Mouse (Mus musculus) forebrain, embryonic 11.5 days (tissue): ENCODE measurements at regions not wholly inside any gene's neighbourhood (a gene's known extent, or its start where the extent isn't known, plus 50 kb on each side); places are given as distances from the start of the nearest gene placed in this dataset.

Experiments used
- ATAC-seq: fragments of 200-750 bp; cut with Nextera tagmentation; replicated peaks from 2 replicates; pipeline ENCODE4 v1.8.0; 2017; ENCODE audit warnings: moderate TSS enrichment; ENCODE audit not compliant: low FRiP score
- DNase-seq: peaks from one replicate; pipeline ENCODE4 v3.0.0-alpha.2; 2017; ENCODE audit warnings: low spot score
- H3K27ac ChIP-seq: fragments of 300-500 bp; sonication (generic); 2 replicates; pipeline ENCODE4 v1.5.1; 2014; ENCODE audit warnings: low read depth, low read length
- H3K27me3 ChIP-seq: fragments of 300-500 bp; sonication (generic); 2 replicates; pipeline ENCODE4 v1.6.1; 2014; ENCODE audit warnings: mild to moderate bottlenecking, low read length, mixed read lengths; ENCODE audit not compliant: control insufficient read depth, insufficient read depth
- H3K36me3 ChIP-seq: fragments of 300-500 bp; sonication (generic); 2 replicates; pipeline ENCODE4 v1.6.1; 2014; ENCODE audit warnings: mild to moderate bottlenecking, low read length, moderate library complexity, mixed read lengths; ENCODE audit not compliant: control insufficient read depth, insufficient read depth
- H3K4me1 ChIP-seq: fragments of 300-500 bp; sonication (generic); replicated peaks from 2 replicates; pipeline ENCODE4 v1.6.1; 2014; ENCODE audit warnings: low read length, mixed read lengths; ENCODE audit not compliant: control insufficient read depth, insufficient read depth
- H3K4me2 ChIP-seq: fragments of 300-500 bp; sonication (generic); 2 replicates; pipeline ENCODE4 v1.6.1; 2014; ENCODE audit warnings: low read depth, mild to moderate bottlenecking, low read length, moderate library complexity, mixed read lengths; ENCODE audit not compliant: severe bottlenecking
- H3K4me3 ChIP-seq: fragments of 300-500 bp; sonication (generic); 2 replicates; pipeline ENCODE4 v1.5.1; 2014; ENCODE audit warnings: low read depth, low read length
- H3K9ac ChIP-seq: fragments of 300-500 bp; sonication (generic); 2 replicates; pipeline ENCODE4 v1.6.1; 2014; ENCODE audit warnings: low read length
- H3K9me3 ChIP-seq: fragments of 300-500 bp; sonication (generic); 2 replicates; pipeline ENCODE4 v1.6.1; 2016; ENCODE audit warnings: low read length, mixed read lengths; ENCODE audit not compliant: control insufficient read depth
- WGBS: fragments of 180-500 bp; shearing (Covaris S2); extraction: QIAGEN DNeasy Blood & Tissue Kit; methylation state at CpG from one replicate; pipeline ENCODE4 v1.1.7; 2014; 5-methylcytosine and 5-hydroxymethylcytosine counted together

DNA sequence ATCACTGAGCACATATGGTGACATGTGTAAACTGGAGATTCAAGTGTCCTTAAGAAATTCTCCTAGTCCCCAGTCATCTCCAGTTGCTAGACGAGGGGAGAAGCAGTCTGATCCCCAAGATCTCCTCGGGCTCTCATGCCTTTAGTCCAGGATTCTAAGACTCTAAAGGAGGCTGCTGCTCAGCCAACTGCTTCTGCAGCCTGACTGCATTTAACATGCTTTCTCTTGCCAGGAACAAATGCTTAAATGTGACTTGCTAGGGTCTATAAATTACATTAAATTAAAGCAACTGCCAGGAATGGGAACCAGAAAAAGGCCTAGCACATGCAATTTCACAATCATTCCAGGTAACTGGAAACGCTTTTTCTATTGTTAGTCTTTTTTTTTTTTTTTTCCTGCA is 599.8 kb upstream of the Gcfc2 start:
- Histone ChIP-seq H3K27ac (no peak overlapping the region), H3K4me1 (no peaks in the 10 kb centered on the region), H3K4me3 (no peak overlapping the region), H3K36me3 (no peaks in the 10 kb centered on the region), H3K27me3 (no peaks in the 10 kb centered on the region), H3K9ac (no peak overlapping the region), H3K9me3 (no peaks in the 10 kb centered on the region), H3K4me2 (no peak overlapping the region)
- ATAC-seq (no peak), DNase-seq (no peak)
- WGBS = 81% methylated on average over 3 of the region's 3 CpGs

DNA sequence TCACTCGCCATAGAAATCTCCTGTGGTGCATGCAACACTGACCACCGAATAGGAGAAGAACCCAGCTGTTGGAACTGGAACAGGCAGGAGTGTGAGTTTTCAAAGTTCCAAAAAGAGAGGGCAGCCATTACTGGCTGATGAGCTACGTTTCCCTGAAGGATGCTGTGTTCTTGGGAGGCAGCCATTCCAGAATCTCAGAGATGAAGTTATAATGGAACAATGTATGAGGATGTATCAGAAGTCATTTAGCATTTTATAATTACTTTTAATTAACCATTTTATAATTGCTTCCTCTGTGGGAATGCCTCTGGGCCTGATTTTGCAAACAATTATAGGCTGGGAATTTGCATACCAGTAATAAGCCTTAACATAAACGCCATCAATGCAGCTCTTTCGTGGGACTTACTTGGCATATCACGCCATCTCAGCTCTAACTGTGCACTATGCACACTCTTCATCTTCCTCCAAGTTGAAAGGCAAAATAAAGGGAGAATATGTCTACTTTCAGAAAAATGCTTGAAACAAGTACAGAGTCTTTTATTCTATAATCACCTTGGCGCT is 559.4 kb upstream of the Gcfc2 start:
- no peaks in the 10 kb centered on the region for H3K9me3 ChIP-seq
- H3K27ac ChIP-seq = no peak overlapping the region
- WGBS = 77% methylated on average over 7 of the region's 7 CpGs
- DNase-seq = no peak
- no peak overlapping the region for H3K4me2 ChIP-seq
- no peaks in the 10 kb centered on the region for H3K36me3 ChIP-seq
- no peak overlapping the region for H3K4me3 ChIP-seq
- no peak for ATAC-seq
- H3K9ac ChIP-seq = no peak overlapping the region
- no peaks in the 10 kb centered on the region for H3K27me3 ChIP-seq
- no peaks in the 10 kb centered on the region for H3K4me1 ChIP-seq

DNA sequence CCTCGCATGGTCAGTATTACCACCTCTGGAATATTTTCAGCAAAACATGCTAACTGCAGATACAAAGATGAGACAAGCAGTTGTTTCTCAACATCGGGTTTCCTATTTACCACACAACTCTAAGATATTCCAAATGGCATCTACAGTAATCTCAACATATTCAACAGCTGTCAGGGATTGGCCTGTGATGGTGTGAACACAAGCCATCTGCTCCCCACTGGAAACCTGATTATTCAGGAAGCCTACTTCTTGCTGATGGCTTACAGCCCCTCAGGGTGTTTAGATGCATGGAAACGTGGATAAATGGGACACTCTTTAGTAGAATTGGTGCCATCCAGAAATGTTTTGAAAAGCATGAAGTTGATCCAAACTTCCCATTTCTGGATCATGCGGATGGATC is 535.0 kb upstream of the Gcfc2 start:
- no peak for ATAC-seq
- Histone ChIP-seq H3K4me3 (no peak overlapping the region), H3K36me3 (no peaks in the 10 kb centered on the region), H3K27me3 (no peaks in the 10 kb centered on the region), H3K27ac (no peak overlapping the region), H3K4me1 (no peaks in the 10 kb centered on the region), H3K9ac (no peak overlapping the region), H3K4me2 (no peak overlapping the region), H3K9me3 (no peaks in the 10 kb centered on the region)
- no peak for DNase-seq
- 86% methylated on average over 4 of the region's 4 CpGs for WGBS

DNA sequence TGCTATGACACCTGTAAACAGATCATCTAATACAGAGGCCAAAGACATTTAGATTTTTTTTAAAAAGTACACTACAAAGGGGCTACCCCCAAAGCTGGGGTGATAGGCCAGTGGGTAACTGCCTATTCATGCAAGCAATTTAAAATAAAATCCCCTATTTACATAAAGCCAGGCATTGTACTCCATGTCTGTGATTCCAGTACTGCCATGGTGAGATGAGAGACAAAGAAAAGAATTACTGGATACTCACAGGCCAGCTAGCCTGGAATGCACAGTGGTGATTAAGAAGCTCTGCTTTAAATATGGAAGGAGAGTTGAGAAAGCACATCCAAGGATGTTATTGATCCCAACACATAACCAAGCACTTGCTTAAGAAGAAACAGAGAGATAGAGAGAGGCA is 520.3 kb upstream of the Gcfc2 start:
- H3K4me1 ChIP-seq = no peaks in the 10 kb centered on the region
- no peak overlapping the region for H3K4me2 ChIP-seq
- no peaks in the 10 kb centered on the region for H3K9me3 ChIP-seq
- H3K9ac ChIP-seq = no peak overlapping the region
- no peak overlapping the region for H3K27ac ChIP-seq
- H3K36me3 ChIP-seq = no peaks in the 10 kb centered on the region
- ATAC-seq (peak; percentile 76), DNase-seq (no peak)
- no peaks in the 10 kb centered on the region for H3K27me3 ChIP-seq
- H3K4me3 ChIP-seq = no peak overlapping the region

DNA sequence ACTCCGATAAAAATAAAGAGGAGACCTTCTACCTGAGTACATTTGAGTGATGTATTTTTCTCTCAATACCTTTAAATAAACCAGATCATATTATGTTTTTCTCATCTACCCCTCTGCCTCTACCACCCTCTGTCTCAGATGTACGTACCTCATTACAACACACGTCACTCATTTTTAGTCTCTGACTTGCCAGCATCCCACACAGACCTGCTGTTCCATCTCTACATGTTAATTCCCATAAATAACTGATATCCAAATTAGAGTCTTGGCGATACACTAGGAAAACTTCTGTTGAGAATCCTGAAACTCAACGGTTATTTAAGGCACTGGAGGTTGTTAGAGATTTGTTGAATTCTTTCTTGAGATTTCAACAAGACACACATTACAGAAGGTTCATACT is 509.9 kb upstream of the Gcfc2 start:
- H3K27me3 ChIP-seq = no peaks in the 10 kb centered on the region
- ATAC-seq = no peak
- no peaks in the 10 kb centered on the region for H3K9me3 ChIP-seq
- no peak overlapping the region for H3K27ac ChIP-seq
- no peak overlapping the region for H3K9ac ChIP-seq
- H3K36me3 ChIP-seq = no peaks in the 10 kb centered on the region
- no peaks in the 10 kb centered on the region for H3K4me1 ChIP-seq
- H3K4me2 ChIP-seq = no peak overlapping the region
- no peak overlapping the region for H3K4me3 ChIP-seq
- WGBS = 90% methylated on average over 5 of the region's 5 CpGs
- no peak for DNase-seq

DNA sequence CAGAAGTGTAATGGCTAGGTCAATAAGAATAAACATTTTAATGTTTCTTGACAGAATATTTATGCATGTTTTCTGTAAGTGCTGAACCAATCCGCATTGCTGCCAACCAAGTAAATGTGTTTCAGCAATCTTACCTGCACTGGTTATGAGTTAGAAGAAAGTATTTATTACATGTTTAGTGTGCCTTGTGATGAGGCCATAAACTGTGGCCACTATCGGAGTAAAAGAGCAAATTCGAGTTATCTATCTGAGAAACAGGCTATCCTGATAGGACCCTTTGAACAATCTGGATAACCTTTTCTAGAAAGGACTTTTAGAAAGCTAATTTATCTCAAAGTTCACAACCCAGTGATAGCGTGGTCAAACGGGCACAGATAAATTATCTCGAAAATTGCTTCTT is 488.7 kb upstream of the Gcfc2 start:
- no peak overlapping the region for H3K4me3 ChIP-seq
- H3K9me3 ChIP-seq = no peaks in the 10 kb centered on the region
- H3K36me3 ChIP-seq = no peaks in the 10 kb centered on the region
- H3K4me1 ChIP-seq = no peaks in the 10 kb centered on the region
- no peak overlapping the region for H3K9ac ChIP-seq
- H3K4me2 ChIP-seq = no peak overlapping the region
- H3K27ac ChIP-seq = no peak overlapping the region
- no peaks in the 10 kb centered on the region for H3K27me3 ChIP-seq
- no peak for ATAC-seq
- 87% methylated on average over 6 of the region's 6 CpGs for WGBS
- no peak for DNase-seq

DNA sequence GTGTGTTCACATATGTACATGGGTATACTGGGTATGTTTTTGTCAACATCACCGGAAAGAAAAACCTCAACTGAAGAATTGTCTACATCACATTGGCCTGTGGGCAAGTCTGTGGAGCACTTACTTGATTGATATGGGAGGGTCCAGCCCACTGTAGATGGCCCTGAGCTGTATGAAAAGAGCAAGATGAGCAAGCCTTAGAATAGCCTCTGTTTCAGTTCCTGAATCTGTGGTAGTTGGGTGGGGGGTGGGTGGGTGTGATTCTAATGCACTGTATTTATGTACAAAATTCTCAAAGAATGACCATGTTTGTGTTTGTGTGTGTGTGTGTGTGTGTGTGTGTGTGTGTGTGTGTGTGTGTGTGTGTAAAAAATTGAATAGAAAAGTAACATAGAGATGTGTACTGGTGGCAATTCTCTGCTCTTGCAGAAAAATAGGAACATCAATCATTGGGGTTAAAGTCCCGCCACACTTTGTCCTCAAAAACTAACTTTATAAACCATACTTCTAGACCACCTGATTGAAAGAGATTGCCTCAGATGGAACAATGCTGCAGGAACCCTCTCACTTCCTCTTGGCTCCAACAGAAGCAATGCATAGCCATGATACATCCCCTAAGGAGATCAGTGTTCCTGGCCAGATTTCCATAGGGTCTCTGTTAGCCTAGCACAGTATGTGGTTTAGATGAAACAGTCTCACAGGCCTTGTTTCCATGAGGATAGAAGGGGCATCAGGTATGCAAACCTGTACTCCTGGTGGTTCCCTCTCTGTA is 484.3 kb upstream of the Gcfc2 start:
- Histone ChIP-seq H3K36me3 (no peaks in the 10 kb centered on the region), H3K9me3 (no peaks in the 10 kb centered on the region), H3K27ac (no peak overlapping the region), H3K9ac (no peak overlapping the region), H3K4me1 (no peaks in the 10 kb centered on the region), H3K4me2 (no peak overlapping the region), H3K4me3 (no peak overlapping the region), H3K27me3 (no peaks in the 10 kb centered on the region)
- DNase-seq (no peak), ATAC-seq (no peak)
- WGBS = 97% methylated on average over 2 of the region's 2 CpGs

DNA sequence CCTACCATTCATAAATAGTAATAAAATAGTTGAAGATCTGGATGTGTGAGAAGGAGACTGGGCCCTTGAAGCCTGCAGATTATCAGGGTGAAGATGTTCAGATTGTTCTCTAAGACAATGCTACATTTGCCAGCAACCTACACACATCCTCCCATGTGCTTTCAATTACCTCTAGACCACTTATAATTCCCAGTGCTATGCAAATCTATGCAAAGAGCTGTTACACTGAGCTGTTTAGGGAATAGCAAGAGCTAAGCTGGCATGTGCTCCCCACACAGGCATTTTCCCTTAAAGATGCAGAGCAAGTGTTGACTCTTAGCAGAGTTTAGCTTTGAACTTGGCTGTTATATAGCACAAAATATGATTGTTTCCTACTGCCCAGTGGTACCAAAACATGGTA is 482.1 kb upstream of the Gcfc2 start:
- ATAC-seq = no peak
- no peak for DNase-seq
- no peaks in the 10 kb centered on the region for H3K27me3 ChIP-seq
- no peak overlapping the region for H3K9ac ChIP-seq
- no peak overlapping the region for H3K4me2 ChIP-seq
- H3K9me3 ChIP-seq = no peaks in the 10 kb centered on the region
- no peaks in the 10 kb centered on the region for H3K4me1 ChIP-seq
- H3K27ac ChIP-seq = no peak overlapping the region
- H3K4me3 ChIP-seq = no peak overlapping the region
- H3K36me3 ChIP-seq = no peaks in the 10 kb centered on the region
